Mouse (Mus musculus) retina, postnatal 1 day (tissue): ENCODE results near the gene Litaf.
"Not testable (repeated sequence)": the region's sequence is repeated elsewhere in the genome, so short reads cannot be mapped to it uniquely, and the experiment has no call there.

ENCODE experiments used
- DNase-seq: peaks from one replicate; pipeline ENCODE4 v3.0.0-alpha.2; 2012

Litaf gene

GRCm38 (mm10) chr16:11021403-11022112 is 44.4 kb downstream of the Litaf start:
- DNase-seq: peak; percentile 60

- DNase-seq: no peak
These were observed 48.0 kb downstream of the Litaf start for GRCm38 (mm10) chr16:11017807-11018595.

- DNase-seq: no peak
These were observed 49.6 kb downstream of the Litaf start for GRCm38 (mm10) chr16:11016353-11016752.

- peak; percentile 43 for DNase-seq
These were observed 51.5 kb downstream of the Litaf start for GRCm38 (mm10) chr16:11014407-11014806.

- not testable (repeated sequence) for DNase-seq
These were observed 52.4 kb downstream of the Litaf start for GRCm38 (mm10) chr16:11013464-11014147.

DNA sequence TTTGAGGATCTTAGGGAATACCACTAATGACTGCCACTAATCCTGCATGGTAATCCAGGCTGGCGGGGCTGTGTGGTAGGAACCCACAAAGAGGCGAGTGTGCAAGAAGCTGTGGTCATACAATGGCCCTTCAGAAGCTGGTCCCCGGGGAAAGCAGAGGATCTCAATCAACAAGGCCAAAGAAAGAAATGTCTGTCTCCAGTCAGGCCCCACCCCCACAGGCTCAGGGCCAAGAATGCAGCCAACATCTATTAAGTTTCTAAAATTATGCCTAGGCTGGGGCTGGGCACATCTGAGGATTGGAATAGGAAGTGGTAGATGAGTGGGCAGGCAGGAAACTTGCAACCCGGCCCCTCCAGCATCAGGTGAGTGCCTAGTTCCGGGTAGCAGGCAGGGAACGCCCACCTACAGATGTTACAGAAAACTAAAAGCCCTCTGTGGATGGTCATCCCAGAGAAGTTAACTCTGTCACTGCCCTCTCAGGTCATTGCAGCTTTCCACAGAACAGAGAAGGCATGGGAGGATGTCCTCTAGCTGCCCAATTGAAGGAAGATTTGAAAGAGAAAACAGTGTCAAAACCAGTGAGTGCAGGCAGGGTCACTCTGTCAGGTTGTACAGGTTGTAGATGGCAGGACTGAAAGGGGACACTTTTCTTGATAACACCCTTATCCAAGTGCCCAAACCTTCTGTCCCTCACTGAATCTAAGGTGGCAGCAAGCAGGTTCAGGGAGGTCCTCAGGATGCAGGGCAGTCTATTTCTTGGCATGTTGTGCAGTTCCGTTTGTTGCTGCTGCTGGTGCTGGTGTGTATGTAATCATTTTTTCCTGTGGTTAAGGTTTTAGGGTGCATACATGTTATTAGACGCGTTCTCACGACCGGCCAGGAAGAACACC is 53.1 kb downstream of the Litaf start:
- peak; percentile 80 for DNase-seq

- DNase-seq: no peak
These were observed 54.0 kb downstream of the Litaf start for GRCm38 (mm10) chr16:11011939-11012338.

- DNase-seq: no peak
These were observed 54.8 kb downstream of the Litaf start for GRCm38 (mm10) chr16:11011206-11011605.

- DNase-seq: no peak
These were observed 55.7 kb downstream of the Litaf start for GRCm38 (mm10) chr16:11010270-11010669.

DNA sequence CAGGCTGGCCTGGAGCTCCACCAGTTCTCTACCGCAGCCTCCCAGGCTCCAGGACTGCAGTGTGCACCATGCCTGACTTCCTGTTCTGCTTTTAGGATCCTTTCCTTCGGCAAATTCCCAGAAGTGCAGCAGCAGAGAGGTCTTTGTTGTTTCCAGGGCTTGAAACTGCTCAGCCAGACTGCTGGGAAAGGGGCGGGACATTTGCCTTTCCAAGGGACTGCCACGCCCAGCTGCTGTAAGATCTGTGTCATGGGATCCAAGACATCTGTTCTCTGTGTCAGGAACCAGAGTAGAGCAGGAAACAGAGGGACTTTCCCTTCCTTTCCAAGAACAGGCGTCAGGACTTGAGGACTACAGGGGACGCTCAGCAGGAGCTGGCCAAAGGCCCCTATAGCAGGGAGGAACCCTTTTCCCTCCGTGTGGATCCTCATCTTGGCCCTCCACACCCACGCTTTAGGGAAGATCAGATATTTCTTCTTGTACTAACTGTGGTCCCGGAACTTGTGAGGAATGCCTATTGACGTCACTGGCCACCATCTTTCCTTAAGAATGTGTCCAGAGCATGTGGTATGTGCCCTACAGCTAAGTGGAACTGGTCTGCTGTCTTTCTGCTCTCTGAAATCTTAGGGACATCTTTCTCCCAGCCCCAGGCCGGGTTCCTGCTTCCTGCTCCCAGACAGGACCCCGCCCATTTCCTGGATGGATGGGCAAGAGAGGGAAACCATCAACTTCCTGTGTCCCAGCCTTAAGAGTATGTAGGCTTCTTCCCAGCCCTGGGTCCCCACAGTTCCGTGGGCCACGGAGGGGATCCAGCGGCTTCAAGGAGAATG is 57.6 kb downstream of the Litaf start:
- peak; percentile 87 for DNase-seq

- DNase-seq: no peak
These were observed 59.9 kb downstream of the Litaf start for GRCm38 (mm10) chr16:11006100-11006499.

GRCm38 (mm10) chr16:11001703-11002659 is 64.0 kb downstream of the Litaf start:
- no peak for DNase-seq

DNA sequence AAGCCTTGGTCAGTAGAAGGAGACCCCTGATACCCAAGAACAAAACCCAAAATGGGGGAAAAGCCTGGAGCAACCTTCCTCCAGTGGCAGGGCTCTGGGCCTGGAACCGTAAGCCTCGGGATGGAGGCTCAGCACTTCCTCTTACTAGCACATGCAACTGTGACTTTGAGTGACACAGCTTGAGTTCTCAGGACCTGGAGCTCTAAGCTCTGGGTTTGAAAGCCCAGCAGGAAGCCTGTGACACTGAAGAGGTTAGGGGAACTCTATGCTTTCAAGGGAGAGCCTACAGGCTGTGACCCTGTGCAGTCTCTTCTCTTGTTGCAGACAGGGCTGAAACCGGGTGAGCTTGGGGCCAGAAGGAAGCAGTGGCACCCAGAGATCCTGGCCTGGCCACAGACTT is 66.1 kb downstream of the Litaf start:
- DNase-seq: no peak

DNA sequence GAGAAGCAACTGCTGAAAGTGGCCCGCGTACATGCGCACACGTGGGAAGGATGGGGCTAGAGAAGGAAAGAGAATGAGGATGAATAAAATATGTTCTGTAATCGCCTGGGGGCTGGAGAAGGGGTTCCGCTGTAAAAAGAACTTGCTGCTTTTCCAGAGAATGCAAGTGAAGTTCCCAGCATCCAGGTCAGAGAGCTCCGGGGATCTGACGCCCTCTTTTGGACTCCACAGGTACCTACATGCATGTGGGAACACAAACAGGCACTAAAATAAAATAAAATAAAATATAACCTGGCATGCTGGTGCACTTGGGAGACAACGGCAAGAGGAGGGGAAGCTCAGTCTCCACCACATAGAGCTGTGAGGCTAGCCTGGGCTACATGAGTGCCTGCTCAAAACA is 67.7 kb downstream of the Litaf start:
- DNase-seq: no peak

DNA sequence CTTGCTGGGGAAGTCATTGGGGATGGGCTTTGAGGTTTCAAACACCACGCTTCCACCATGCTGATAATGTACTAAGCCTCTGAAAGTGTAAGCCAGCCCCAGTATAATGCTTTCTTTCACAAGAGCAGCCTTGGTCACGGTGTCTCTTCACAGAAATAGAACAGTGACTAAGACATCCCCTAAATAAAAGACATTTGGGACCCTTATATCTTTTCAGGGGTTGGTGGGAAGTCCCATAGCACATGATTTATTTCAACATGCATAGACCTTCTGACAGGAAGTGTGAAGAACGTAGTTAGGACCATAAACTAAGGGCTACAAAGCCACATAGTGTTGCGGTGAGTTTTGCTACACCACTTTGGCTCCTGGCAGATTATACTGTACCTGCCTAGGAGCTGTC is 69.4 kb downstream of the Litaf start:
- no peak for DNase-seq

DNA sequence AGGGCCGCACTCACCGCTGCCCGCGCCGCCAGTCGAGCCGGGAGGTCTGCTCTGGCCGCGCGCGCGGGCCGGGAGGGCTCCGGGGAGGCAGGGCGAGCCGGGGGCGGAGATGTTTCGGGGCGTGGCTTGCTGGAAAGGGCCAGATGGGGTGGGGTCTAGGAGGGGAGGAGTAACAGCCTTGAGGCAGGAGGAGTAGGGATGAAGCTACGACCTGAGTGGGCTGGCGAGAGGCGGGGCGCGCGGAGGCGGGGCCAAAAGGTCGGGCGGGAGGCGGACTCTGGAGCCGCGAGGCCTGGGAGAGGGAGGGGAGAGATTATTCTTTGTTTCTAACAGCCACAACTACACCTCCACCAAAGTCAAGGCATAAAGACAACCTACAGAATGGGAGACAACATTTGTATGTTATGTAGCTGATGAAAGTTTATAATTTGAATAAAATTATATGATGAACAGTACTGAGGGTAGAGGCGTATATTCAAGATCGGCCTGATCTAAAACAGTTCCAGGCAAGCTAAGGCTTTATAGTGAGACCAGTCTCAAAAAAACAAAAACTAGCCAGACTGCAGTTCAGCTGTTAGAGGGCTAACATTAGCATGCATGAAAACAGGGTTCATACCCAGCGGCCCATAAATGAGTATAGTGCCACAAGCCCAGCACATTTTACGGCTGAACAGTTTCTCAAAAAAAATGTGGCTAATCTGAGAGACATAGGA is 72.8 kb downstream of the Litaf start:
- peak; percentile 97 for DNase-seq

DNA sequence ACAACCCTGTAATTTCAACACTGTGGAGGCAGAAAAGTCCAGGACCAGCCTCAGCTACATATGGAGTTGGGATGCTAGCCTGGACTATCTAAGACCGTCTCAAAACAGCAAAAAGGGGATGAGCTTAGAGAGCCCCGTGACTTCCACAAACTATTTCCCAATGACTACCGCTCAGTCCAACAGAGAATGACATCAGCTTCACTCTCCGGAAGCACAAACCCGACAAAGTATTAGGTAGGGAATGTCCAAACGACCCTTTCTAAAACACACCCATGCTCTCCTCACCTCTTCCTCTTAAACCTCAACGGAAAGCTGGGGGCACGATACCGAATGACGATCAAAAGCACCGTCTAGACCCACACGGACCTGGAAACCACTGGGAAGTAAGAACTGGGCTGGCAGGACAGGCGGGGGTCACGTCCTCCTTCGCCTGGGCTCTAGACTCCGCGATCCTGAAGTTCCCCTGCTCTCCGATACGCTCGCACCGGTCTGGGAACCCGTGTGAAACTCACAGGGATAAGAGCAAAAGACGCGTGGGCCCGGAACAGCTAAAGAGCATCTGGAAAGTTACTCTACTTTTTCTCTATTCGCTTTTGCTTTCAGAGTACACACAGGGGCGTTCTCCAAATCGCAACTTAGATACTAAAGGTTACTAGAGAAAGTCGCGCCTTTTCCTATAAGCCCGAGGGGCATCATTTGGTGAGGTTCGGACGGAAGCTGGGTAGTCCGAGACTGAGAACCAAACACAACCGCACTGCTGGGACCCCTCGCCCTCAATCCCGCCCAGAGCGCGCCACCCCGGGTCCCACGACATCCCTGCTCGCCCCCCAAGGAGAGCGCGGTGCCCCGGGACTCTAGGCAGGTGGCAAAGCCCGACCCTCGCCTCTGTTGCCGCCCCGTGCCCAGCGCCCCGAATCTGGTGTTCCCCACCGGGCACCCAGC is 73.6 kb downstream of the Litaf start:
- peak; percentile 60 for DNase-seq

DNA sequence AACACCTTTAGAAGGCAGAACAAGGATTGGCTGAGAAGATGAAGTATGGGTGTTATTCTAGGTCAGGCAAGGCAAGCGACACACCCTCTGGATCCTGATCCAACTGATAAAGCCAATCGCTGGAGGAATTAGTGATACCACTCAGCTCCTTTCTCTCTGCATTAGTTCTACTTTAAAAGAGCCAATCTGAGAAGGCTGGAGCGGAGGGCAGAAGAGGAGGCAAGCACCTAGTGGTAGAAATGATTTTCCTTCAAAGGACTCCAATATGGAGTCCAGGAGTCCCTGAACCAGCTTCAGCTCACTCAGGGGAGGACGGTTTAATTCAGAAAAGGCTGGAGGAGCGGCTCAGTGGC is 74.2 kb downstream of the Litaf start:
- peak; percentile 32 for DNase-seq

DNA sequence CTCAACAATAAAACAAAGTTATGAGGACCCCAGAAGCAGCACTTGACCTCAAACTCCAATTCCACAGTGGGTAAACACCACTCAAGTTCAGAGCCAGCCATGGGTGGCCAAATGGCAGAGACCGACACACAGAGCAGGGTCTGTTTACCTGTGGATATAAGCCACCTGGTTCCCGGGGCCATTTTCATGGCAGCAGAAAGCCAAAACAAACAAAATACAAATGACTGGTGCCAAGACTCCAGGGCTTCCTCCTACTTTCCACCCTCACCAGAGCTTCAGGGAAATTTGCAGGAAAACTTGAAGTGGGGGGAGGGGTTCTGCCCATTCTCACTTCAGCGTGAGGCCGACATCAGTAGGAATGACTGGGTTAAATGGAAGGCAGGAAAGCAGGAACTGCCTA is 75.2 kb downstream of the Litaf start:
- no peak for DNase-seq
